Mouse (Mus musculus): ENCODE data around the gene Gabrr3. TPM values are rescaled to one million over a fixed set of nuclear protein-coding genes. Genes with fewer than 3 reads are reported as not detected.

Gabrr3 gene
- polyA plus RNA-seq (2014; fragmentation: Illumina TruSeq; extraction: RNeasy Lipid Tissue Mini Kit (QIAGEN cat#74804); ENCODE audit: low read depth, low replicate concordance) = not detected

DNA sequence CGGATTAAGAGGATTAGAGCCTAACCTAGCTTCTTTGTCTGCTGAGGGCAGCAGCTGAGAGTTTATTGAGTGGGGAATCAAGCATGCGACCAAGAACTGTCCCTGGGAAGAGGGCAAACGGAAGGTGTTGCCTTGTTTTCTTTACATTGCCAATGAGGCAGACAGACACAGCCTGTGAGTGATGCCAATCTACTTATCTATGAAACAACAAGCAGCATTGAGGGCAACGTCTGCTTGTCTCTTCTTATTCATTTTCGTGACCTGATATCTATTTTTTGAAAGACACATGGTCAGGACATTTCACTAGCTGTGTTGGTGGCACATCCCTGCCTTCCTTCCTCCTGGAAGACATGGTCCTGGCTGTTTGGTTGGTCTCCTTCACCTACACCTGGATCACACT, at the start of gene Gabrr3:
Gabrr3 (plus strand) TSS at position 301 of the 400 bp plus-strand sequence.

DNA sequence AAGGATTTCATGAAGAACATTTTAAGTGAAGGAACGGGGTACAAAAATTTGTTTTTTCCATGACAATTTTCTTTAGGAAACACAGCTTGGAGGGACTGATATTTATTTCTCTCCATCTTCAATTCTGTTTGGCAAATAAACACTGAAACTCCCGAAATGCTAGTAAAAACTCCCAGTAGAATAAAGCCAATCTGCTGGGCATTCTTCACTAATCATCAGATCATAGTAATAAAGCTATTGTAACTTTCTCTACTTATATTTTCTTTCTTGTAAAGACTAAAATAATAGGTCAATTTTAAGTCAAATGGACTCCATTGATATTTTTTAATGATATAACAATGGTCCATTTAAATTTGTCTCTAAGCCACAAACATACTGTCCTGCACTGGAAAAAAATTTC, 43.2 kb upstream of the Gabrr3 start, which contains the start of gene Olfr209:
Olfr209 (minus strand) TSS at position 101 of the 400 bp plus-strand sequence.

DNA sequence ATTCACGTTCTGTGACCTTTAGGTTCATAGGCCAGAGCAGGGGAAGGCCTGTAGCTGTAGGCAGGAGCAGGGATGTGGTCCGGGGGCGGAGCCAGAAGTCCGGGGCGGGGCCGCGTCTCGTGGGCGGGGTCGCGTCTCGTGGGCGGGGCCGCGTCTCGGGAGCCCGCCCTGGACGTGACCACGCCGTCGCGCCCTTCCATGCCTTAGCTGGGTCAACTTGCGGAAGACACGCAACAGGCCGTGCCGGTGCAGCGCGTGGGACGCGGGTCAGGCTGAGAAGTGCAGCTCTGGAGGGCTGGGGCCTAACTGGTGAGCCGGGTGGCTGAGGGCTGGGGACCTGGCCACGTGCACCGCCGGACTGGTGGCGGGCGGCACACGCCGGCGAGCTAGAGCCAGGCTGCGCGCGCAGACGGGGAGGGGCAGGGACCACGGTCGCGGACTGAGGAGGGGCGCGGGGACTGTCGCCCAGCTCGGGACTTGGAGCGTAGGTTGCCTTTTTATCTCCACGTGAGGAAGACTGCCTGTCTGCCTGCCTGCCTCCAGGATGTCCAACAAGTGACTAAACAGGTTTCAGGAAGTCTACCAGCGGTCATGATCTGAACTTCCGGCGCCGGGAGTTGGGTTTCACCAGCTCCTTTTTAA, 64.6 kb downstream of the Gabrr3 start, which contains the start of gene Riox2:
Riox2 (plus strand) TSS at position 139 of the 642 bp plus-strand sequence.

Other genes with a start within 250 kb of the Gabrr3 start
- not detected for gene Olfr196, start 236.9 kb upstream of the Gabrr3 start, polyA plus RNA-seq (2014; fragmentation: Illumina TruSeq; extraction: RNeasy Lipid Tissue Mini Kit (QIAGEN cat#74804); ENCODE audit: low read depth, low replicate concordance)
- gene Olfr198, start 203.8 kb upstream of the Gabrr3 start, polyA plus RNA-seq (2014; fragmentation: Illumina TruSeq; extraction: RNeasy Lipid Tissue Mini Kit (QIAGEN cat#74804); ENCODE audit: low read depth, low replicate concordance) = not detected
- not detected for gene Olfr199, start 187.6 kb upstream of the Gabrr3 start, polyA plus RNA-seq (2014; fragmentation: Illumina TruSeq; extraction: RNeasy Lipid Tissue Mini Kit (QIAGEN cat#74804); ENCODE audit: low read depth, low replicate concordance)
- not detected for gene Olfr201, start 134.7 kb upstream of the Gabrr3 start, polyA plus RNA-seq (2014; fragmentation: Illumina TruSeq; extraction: RNeasy Lipid Tissue Mini Kit (QIAGEN cat#74804); ENCODE audit: low read depth, low replicate concordance)
- not detected for gene Olfr202, start 120.5 kb upstream of the Gabrr3 start, polyA plus RNA-seq (2014; fragmentation: Illumina TruSeq; extraction: RNeasy Lipid Tissue Mini Kit (QIAGEN cat#74804); ENCODE audit: low read depth, low replicate concordance)
- gene Olfr203, start 108.5 kb upstream of the Gabrr3 start, polyA plus RNA-seq (2014; fragmentation: Illumina TruSeq; extraction: RNeasy Lipid Tissue Mini Kit (QIAGEN cat#74804); ENCODE audit: low read depth, low replicate concordance) = not detected
- not detected for gene Olfr204, start 89.1 kb upstream of the Gabrr3 start, polyA plus RNA-seq (2014; fragmentation: Illumina TruSeq; extraction: RNeasy Lipid Tissue Mini Kit (QIAGEN cat#74804); ENCODE audit: low read depth, low replicate concordance)
- not detected for gene Olfr205, start 76.2 kb upstream of the Gabrr3 start, polyA plus RNA-seq (2014; fragmentation: Illumina TruSeq; extraction: RNeasy Lipid Tissue Mini Kit (QIAGEN cat#74804); ENCODE audit: low read depth, low replicate concordance)
- gene Olfr206, start 58.1 kb upstream of the Gabrr3 start, polyA plus RNA-seq (2014; fragmentation: Illumina TruSeq; extraction: RNeasy Lipid Tissue Mini Kit (QIAGEN cat#74804); ENCODE audit: low read depth, low replicate concordance) = not detected
- gene Olfr209, start 43.3 kb upstream of the Gabrr3 start, polyA plus RNA-seq (2014; fragmentation: Illumina TruSeq; extraction: RNeasy Lipid Tissue Mini Kit (QIAGEN cat#74804); ENCODE audit: low read depth, low replicate concordance) = not detected
- gene Riox2, start 64.4 kb downstream of the Gabrr3 start, polyA plus RNA-seq (2014; fragmentation: Illumina TruSeq; extraction: RNeasy Lipid Tissue Mini Kit (QIAGEN cat#74804); ENCODE audit: low read depth, low replicate concordance) = 20.5 TPM
- gene Crybg3, start 193.6 kb downstream of the Gabrr3 start, polyA plus RNA-seq (2014; fragmentation: Illumina TruSeq; extraction: RNeasy Lipid Tissue Mini Kit (QIAGEN cat#74804); ENCODE audit: low read depth, low replicate concordance) = 10.7 TPM
- 7.5 TPM for gene Arl6, start 232.1 kb downstream of the Gabrr3 start, polyA plus RNA-seq (2014; fragmentation: Illumina TruSeq; extraction: RNeasy Lipid Tissue Mini Kit (QIAGEN cat#74804); ENCODE audit: low read depth, low replicate concordance)

All from liver, adult 10 weeks (tissue).